Mouse (Mus musculus) lung, adult 2 months (tissue): ENCODE measurements around the gene Tacr1.

ENCODE experiments used
- CTCF ChIP-seq: fragments of 200-500 bp; IDR thresholded peaks from 2 replicates; pipeline ENCODE4 v1.5.1; 2011; ENCODE audit warnings: mild to moderate bottlenecking, low read length, control low read depth; ENCODE audit not compliant: insufficient read depth
- POLR2A ChIP-seq: fragments of 200-500 bp; IDR thresholded peaks from 2 replicates; pipeline ENCODE4 v1.6.1; 2011; ENCODE audit warnings: low read depth, mild to moderate bottlenecking, control low read depth, low read length, borderline replicate concordance; ENCODE audit errors: extremely low read depth

GRCm38 (mm10) chr6:82463171-82463570, 61.0 kb downstream of the Tacr1 start:
- TF ChIP-seq CTCF (no peak), POLR2A (no peak)
